Comparison of ENCODE assay signal across 8 mouse cellular contexts in genomic region chr7:28467213-28467751, GRCm38 (mm10). TPM values are rescaled to one million over a fixed set of nuclear protein-coding genes. Genes with fewer than 3 reads are reported as not detected.
A peak's percentile ranks its signal among the peaks of the same experiment; 100 is the strongest.
DNase-seq lines count a peak whose midpoint lies in the region; ATAC-seq and TF ChIP-seq lines count a peak whose summit lies in the region.

No protein-coding gene starts in this region.

- no peak for TF ChIP-seq POLR2A in kidney, adult 2 months (IDR thresholded peaks at IDR 0.05; ENCODE audit: low read depth, low read length)

- H3K9me3 ChIP-seq in lung, embryonic 14.5 days (ENCODE audit: low read depth, low read length): no peaks in the 10 kb centered on the region

- no peaks in the 10 kb centered on the region for H3K27me3 ChIP-seq in kidney, adult 2 months (replicated peaks; ENCODE audit: control insufficient read depth, insufficient read depth, low read length)
- H3K27me3 ChIP-seq in lung, embryonic 14.5 days (ENCODE audit: insufficient read depth, low read length): peaks cover 7% of the 10 kb centered on the region; the same call in 1 of the 2 replicates

- H3K27ac ChIP-seq in kidney, adult 2 months (ENCODE audit: insufficient read depth, low read depth, low read length): no peak overlapping the region
- no peak overlapping the region for H3K27ac ChIP-seq in lung, embryonic 14.5 days (ENCODE audit: low read depth)

- no peak for TF ChIP-seq CTCF in kidney, adult 2 months (conservative IDR thresholded peaks at IDR 0.05; ENCODE audit: insufficient read depth, insufficient read length, low read depth, low read length)
- peak; percentile 10; the same call in 1 of the 2 replicates for TF ChIP-seq CTCF in lung, embryonic 14.5 days (IDR thresholded peaks at IDR 0.05; ENCODE audit: low read depth)

- peak overlapping the region; percentile 55 for H3K9ac ChIP-seq in lung, embryonic 14.5 days

- peak overlapping the region; percentile 88 for H3K4me2 ChIP-seq in lung, embryonic 14.5 days

- no peaks in the 10 kb centered on the region for H3K4me1 ChIP-seq in kidney, adult 2 months (ENCODE audit: control insufficient read depth, insufficient read depth, low read length)
- no peaks in the 10 kb centered on the region for H3K4me1 ChIP-seq in lung, embryonic 14.5 days (ENCODE audit: insufficient read depth)

- peak overlapping the region; percentile 62 for H3K4me3 ChIP-seq in kidney, adult 2 months (ENCODE audit: insufficient read depth, low read depth, low read length)
- H3K4me3 ChIP-seq in lung, embryonic 14.5 days (ENCODE audit: low read depth, low read length): peak overlapping the region; percentile 50

- WGBS in kidney, adult 2 months: 2% methylated on average over 61 of the region's 63 CpGs
- WGBS in lung, embryonic 14.5 days: 1% methylated on average over 63 of the region's 63 CpGs

- no peak for ATAC-seq in cerebellum, adult (ENCODE audit: insufficient number of reproducible peaks, low FRiP score, low TSS enrichment)
- peak; percentile 73 for ATAC-seq in granulocyte monocyte progenitor cell, adult 5-6 weeks (replicated peaks; ENCODE audit: poor library complexity, severe bottlenecking)
- ATAC-seq in lung, embryonic 14.5 days (ENCODE audit: insufficient read depth): peak; percentile 88

- no peaks in the 10 kb centered on the region for H3K36me3 ChIP-seq in kidney, adult 2 months (ENCODE audit: control insufficient read depth, insufficient read depth, low read length)
- H3K36me3 ChIP-seq in lung, embryonic 14.5 days (ENCODE audit: insufficient read depth): peaks cover 13% of the 10 kb centered on the region

- peak; percentile 49 to 57 for DNase-seq in cerebellum, postnatal 10 days
- peak; percentile 85 to 89 for DNase-seq in adrenal gland, postnatal 36 days
- DNase-seq in kidney, adult 2 months: peak; percentile 67
- peak; percentile 77 for DNase-seq in lung, embryonic 14.5 days
- peak; percentile 34 for DNase-seq in ovary, postnatal 14 days (ENCODE audit: low spot score)
- DNase-seq in left cerebral cortex, adult 11 months (ENCODE audit: low spot score): no peak

RNA-seq across cellular contexts. Expression of gene Lrfn1, which starts 15.5 kb away (rescaled TPM):
- 10 to 100 TPM; 15.6 to 17.5 TPM for total RNA-seq in adrenal gland, postnatal 36 days (2021)
- total RNA-seq in granulocyte monocyte progenitor cell, adult 5-6 weeks (2014; fragmentation: Nextera tagmentation): 0.80 and 1.7 TPM in 2 replicates
- total RNA-seq in granulocyte monocyte progenitor cell, adult 5-6 weeks (2017): 0.36 and 0.52 TPM in 2 replicates
- polyA plus RNA-seq in kidney, adult 2 months (2012; rRNA removed): 2.5 and 3.1 TPM in 2 replicates
- polyA plus RNA-seq in lung, embryonic 14.5 days (2014; fragmentation: Nextera tagmentation; extraction: Ambion mirVana): 4.4 and 6.6 TPM in 2 replicates

RNA-seq across cellular contexts. Expression of gene Gmfg, which starts 30.0 kb away (rescaled TPM):
- 1 to 10 TPM; 6.7 to 8.1 TPM for total RNA-seq in adrenal gland, postnatal 36 days (2021)
- total RNA-seq in granulocyte monocyte progenitor cell, adult 5-6 weeks (2014; fragmentation: Nextera tagmentation): 420 and 510 TPM in 2 replicates
- total RNA-seq in granulocyte monocyte progenitor cell, adult 5-6 weeks (2017): 682 and 721 TPM in 2 replicates
- 8.4 and 14.5 TPM in 2 replicates for polyA plus RNA-seq in kidney, adult 2 months (2012; rRNA removed)
- polyA plus RNA-seq in lung, embryonic 14.5 days (2014; fragmentation: Nextera tagmentation; extraction: Ambion mirVana): 30.5 and 37.0 TPM in 2 replicates

RNA-seq across cellular contexts. Expression of gene Ifnl2, which starts 43.0 kb away (rescaled TPM):
- not detected for total RNA-seq in adrenal gland, postnatal 36 days (2021)
- not detected in 2 replicates for total RNA-seq in granulocyte monocyte progenitor cell, adult 5-6 weeks (2014; fragmentation: Nextera tagmentation)
- not detected in 2 replicates for total RNA-seq in granulocyte monocyte progenitor cell, adult 5-6 weeks (2017)
- not detected in 2 replicates for polyA plus RNA-seq in kidney, adult 2 months (2012; rRNA removed)
- not detected in 2 replicates for polyA plus RNA-seq in lung, embryonic 14.5 days (2014; fragmentation: Nextera tagmentation; extraction: Ambion mirVana)

RNA-seq across cellular contexts. Expression of gene Ifnl3, which starts 55.4 kb away (rescaled TPM):
- not detected for total RNA-seq in adrenal gland, postnatal 36 days (2021)
- total RNA-seq in granulocyte monocyte progenitor cell, adult 5-6 weeks (2014; fragmentation: Nextera tagmentation): not detected in 2 replicates
- total RNA-seq in granulocyte monocyte progenitor cell, adult 5-6 weeks (2017): not detected in 2 replicates
- polyA plus RNA-seq in kidney, adult 2 months (2012; rRNA removed): not detected in 2 replicates
- not detected in 2 replicates for polyA plus RNA-seq in lung, embryonic 14.5 days (2014; fragmentation: Nextera tagmentation; extraction: Ambion mirVana)

Comparison
In these comparisons a context has a peak if more than half of its experiments do, and no peak if none do; other contexts are left out.
1. RNA of gene Lrfn1, which starts 15.5 kb away (total RNA-seq): 15.6 to 17.5 TPM in adrenal gland, postnatal 36 days; 0.36 to 1.7 TPM in granulocyte monocyte progenitor cell, adult 5-6 weeks; every median in the first group is over 4 times any median in the second.
2. RNA of gene Gmfg, which starts 30.0 kb away (total RNA-seq): 420 to 721 TPM in granulocyte monocyte progenitor cell, adult 5-6 weeks; 6.7 to 8.1 TPM in adrenal gland, postnatal 36 days; every median in the first group is over 10 times any median in the second.